Mouse (Mus musculus) embryonic facial prominence, embryonic 15.5 days (tissue): Measurements from ENCODE around the gene Gm36864. TPM values are rescaled to one million over a fixed set of nuclear protein-coding genes. Genes with fewer than 3 reads are reported as not detected.

Experiments used
- ATAC-seq: fragments of 200-750 bp; cut with Nextera tagmentation; 2 replicates; pipeline ENCODE4 v1.8.0; 2017; ENCODE audit warnings: low read depth, moderate TSS enrichment; ENCODE audit not compliant: insufficient number of reproducible peaks, low FRiP score, low TSS enrichment
- H3K27ac ChIP-seq: fragments of 300-500 bp; sonication (generic); replicated peaks from 2 replicates; pipeline ENCODE4 v1.5.1; 2015; ENCODE audit warnings: mild to moderate bottlenecking, inconsistent platforms
- H3K27me3 ChIP-seq: fragments of 300-500 bp; sonication (generic); 2 replicates; pipeline ENCODE4 v1.6.1; 2015; ENCODE audit warnings: inconsistent platforms
- H3K36me3 ChIP-seq: fragments of 300-500 bp; sonication (generic); 2 replicates; pipeline ENCODE4 v1.6.1; 2015; ENCODE audit warnings: mild to moderate bottlenecking, inconsistent platforms
- H3K4me1 ChIP-seq: fragments of 300-500 bp; sonication (generic); 2 replicates; pipeline ENCODE4 v1.6.1; 2015; ENCODE audit warnings: inconsistent platforms
- H3K4me2 ChIP-seq: fragments of 300-500 bp; sonication (generic); replicated peaks from 2 replicates; pipeline ENCODE4 v1.6.1; 2015; ENCODE audit warnings: mild to moderate bottlenecking, inconsistent platforms
- H3K4me3 ChIP-seq: fragments of 300-500 bp; sonication (generic); replicated peaks from 2 replicates; pipeline ENCODE4 v1.5.1; 2015; ENCODE audit warnings: mild to moderate bottlenecking, inconsistent platforms
- H3K9ac ChIP-seq: fragments of 300-500 bp; sonication (generic); 2 replicates; pipeline ENCODE4 v1.6.1; 2015; ENCODE audit warnings: inconsistent platforms
- H3K9me3 ChIP-seq: fragments of 300-500 bp; sonication (generic); replicated peaks from 2 replicates; pipeline ENCODE4 v1.6.1; 2016; ENCODE audit warnings: inconsistent platforms
- WGBS: fragments of 180-500 bp; shearing (Covaris S2); methylation state at CpG from one replicate; pipeline ENCODE4 v1.1.7; 2015; 5-methylcytosine and 5-hydroxymethylcytosine counted together
- polyA plus RNA-seq: library from polyadenylated mRNA; unstranded; fragments of >200 nt; fragmentation: Nextera tagmentation; extraction: Ambion mirVana; gene quantifications from 2 replicates; pipeline ENCODE4 v1.2.1, GENCODE M21; 2015

Gm36864 gene
- polyA plus RNA-seq, 1 experiment from 2014 or later, result 0.24 TPM

GRCm38 (mm10) chr7:44260410-44260809 is 24.4 kb downstream of the Gm36864 start:
- Histone ChIP-seq H3K4me3 (no peak overlapping the region), H3K4me2 (no peak overlapping the region), H3K9me3 (no peaks in the 10 kb centered on the region), H3K9ac (no peak overlapping the region), H3K27me3 (peaks cover 9% of the 10 kb centered on the region), H3K36me3 (no peaks in the 10 kb centered on the region), H3K4me1 (peaks cover 5% of the 10 kb centered on the region), H3K27ac (no peak overlapping the region)
- 64% methylated on average over 6 of the region's 6 CpGs for WGBS
- ATAC-seq, result no peak

GRCm38 (mm10) chr7:44261147-44261546 is 25.2 kb downstream of the Gm36864 start, which contains the start of gene Gm15517:
Gene Gm15517 (plus strand): TSS chr7:44261447.
- Histone ChIP-seq H3K27me3 (peaks cover 9% of the 10 kb centered on the region), H3K9ac (no peak within 1 kb of the TSS), H3K9me3 (no peaks in the 10 kb centered on the region), H3K4me3 (no peak within 1 kb of the TSS), H3K27ac (no peak within 1 kb of the TSS), H3K4me2 (no peak within 1 kb of the TSS), H3K36me3 (no peaks in the 10 kb centered on the region), H3K4me1 (peaks cover 5% of the 10 kb centered on the region)
- no peak for ATAC-seq
- WGBS, result 51% methylated on average over 5 of the region's 5 CpGs

GRCm38 (mm10) chr7:44262791-44263643 is 27.0 kb downstream of the Gm36864 start:
- Histone ChIP-seq H3K4me2 (peak overlapping the region; percentile 40), H3K36me3 (no peaks in the 10 kb centered on the region), H3K4me1 (peaks cover 5% of the 10 kb centered on the region), H3K4me3 (peak overlapping the region; percentile 21; the same call in 1 of the 2 replicates), H3K27me3 (peaks cover 9% of the 10 kb centered on the region), H3K27ac (no peak overlapping the region), H3K9me3 (no peaks in the 10 kb centered on the region), H3K9ac (no peak overlapping the region)
- no peak; the same call in 1 of the 2 replicates for ATAC-seq
- 2% methylated on average over 34 of the region's 34 CpGs for WGBS

- H3K4me1 ChIP-seq, result peaks cover 3% of the 10 kb centered on the region; the same call in 1 of the 2 replicates
- no peak for ATAC-seq
- no peaks in the 10 kb centered on the region for H3K9me3 ChIP-seq
- 0 out of 2 replicates have a peak, but pooled peaks cover 5% of the 10 kb centered on the region for H3K27me3 ChIP-seq
- H3K4me2 ChIP-seq, result no peak overlapping the region
- H3K36me3 ChIP-seq, result no peaks in the 10 kb centered on the region
- no peak overlapping the region for H3K27ac ChIP-seq
- no peak overlapping the region for H3K4me3 ChIP-seq
- WGBS, result 81% methylated on average over 11 of the region's 11 CpGs
- H3K9ac ChIP-seq, result no peak overlapping the region
Measured at GRCm38 (mm10) chr7:44268117-44268516, 32.1 kb downstream of the Gm36864 start.

GRCm38 (mm10) chr7:44269397-44269796 is 33.4 kb downstream of the Gm36864 start:
- Histone ChIP-seq H3K4me3 (no peak overlapping the region), H3K4me2 (no peak overlapping the region), H3K9me3 (no peaks in the 10 kb centered on the region), H3K4me1 (no peaks in the 10 kb centered on the region), H3K36me3 (no peaks in the 10 kb centered on the region), H3K27ac (no peak overlapping the region), H3K27me3 (peaks cover 14% of the 10 kb centered on the region; the same call in 1 of the 2 replicates), H3K9ac (no peak overlapping the region)
- 93% methylated on average over 2 of the region's 2 CpGs for WGBS
- no peak for ATAC-seq

- Histone ChIP-seq H3K36me3 (no peaks in the 10 kb centered on the region), H3K4me1 (no peaks in the 10 kb centered on the region), H3K4me3 (no peak overlapping the region), H3K27ac (no peak overlapping the region), H3K9me3 (no peaks in the 10 kb centered on the region), H3K9ac (no peak overlapping the region), H3K4me2 (no peak overlapping the region), H3K27me3 (peaks cover 11% of the 10 kb centered on the region; the same call in 1 of the 2 replicates)
- 74% methylated on average over 2 of the region's 2 CpGs for WGBS
- no peak for ATAC-seq
Measured at GRCm38 (mm10) chr7:44271309-44271708, 35.3 kb downstream of the Gm36864 start.

GRCm38 (mm10) chr7:44272546-44272945 is 36.6 kb downstream of the Gm36864 start:
- no peak for ATAC-seq
- no peaks in the 10 kb centered on the region for H3K9me3 ChIP-seq
- 78% methylated on average over 7 of the region's 7 CpGs for WGBS
- H3K27ac ChIP-seq, result no peak overlapping the region
- no peaks in the 10 kb centered on the region for H3K36me3 ChIP-seq
- H3K27me3 ChIP-seq, result peaks cover 11% of the 10 kb centered on the region; the same call in 1 of the 2 replicates
- no peak overlapping the region for H3K9ac ChIP-seq
- H3K4me3 ChIP-seq, result no peak overlapping the region
- H3K4me2 ChIP-seq, result no peak overlapping the region
- H3K4me1 ChIP-seq, result no peaks in the 10 kb centered on the region

- peaks cover 11% of the 10 kb centered on the region; the same call in 1 of the 2 replicates for H3K27me3 ChIP-seq
- no peaks in the 10 kb centered on the region for H3K36me3 ChIP-seq
- ATAC-seq, result no peak
- no peak overlapping the region for H3K27ac ChIP-seq
- H3K9me3 ChIP-seq, result no peaks in the 10 kb centered on the region
- no peak overlapping the region for H3K9ac ChIP-seq
- 71% methylated on average over 7 of the region's 7 CpGs for WGBS
- no peaks in the 10 kb centered on the region for H3K4me1 ChIP-seq
- no peak overlapping the region for H3K4me2 ChIP-seq
- H3K4me3 ChIP-seq, result no peak overlapping the region
Measured at GRCm38 (mm10) chr7:44273446-44273845, 37.5 kb downstream of the Gm36864 start.

- Histone ChIP-seq H3K4me3 (no peak overlapping the region), H3K36me3 (no peaks in the 10 kb centered on the region), H3K9me3 (no peaks in the 10 kb centered on the region), H3K4me2 (no peak overlapping the region), H3K9ac (no peak overlapping the region), H3K27me3 (peaks cover 11% of the 10 kb centered on the region; the same call in 1 of the 2 replicates), H3K27ac (no peak overlapping the region), H3K4me1 (no peaks in the 10 kb centered on the region)
- no peak for ATAC-seq
- WGBS, result 28% methylated on average over 11 of the region's 11 CpGs
Measured at GRCm38 (mm10) chr7:44274096-44274495, 38.1 kb downstream of the Gm36864 start.

- Histone ChIP-seq H3K4me1 (no peaks in the 10 kb centered on the region), H3K27me3 (peaks cover 11% of the 10 kb centered on the region; the same call in 1 of the 2 replicates), H3K4me2 (no peak overlapping the region), H3K36me3 (no peaks in the 10 kb centered on the region), H3K27ac (no peak overlapping the region), H3K9me3 (no peaks in the 10 kb centered on the region), H3K4me3 (no peak overlapping the region), H3K9ac (no peak overlapping the region)
- no peak for ATAC-seq
- WGBS, result 67% methylated on average over 3 of the region's 3 CpGs
Measured at GRCm38 (mm10) chr7:44275546-44275945, 39.6 kb downstream of the Gm36864 start.

GRCm38 (mm10) chr7:44276461-44277249 is 40.7 kb downstream of the Gm36864 start:
- Histone ChIP-seq H3K27ac (no peak overlapping the region), H3K36me3 (no peaks in the 10 kb centered on the region), H3K4me2 (no peak overlapping the region), H3K9me3 (no peaks in the 10 kb centered on the region), H3K9ac (no peak overlapping the region), H3K4me3 (no peak overlapping the region), H3K27me3 (peaks cover 11% of the 10 kb centered on the region; the same call in 1 of the 2 replicates), H3K4me1 (no peaks in the 10 kb centered on the region)
- 61% methylated on average over 10 of the region's 10 CpGs for WGBS
- ATAC-seq, result no peak
